In the genomic region with DNA sequence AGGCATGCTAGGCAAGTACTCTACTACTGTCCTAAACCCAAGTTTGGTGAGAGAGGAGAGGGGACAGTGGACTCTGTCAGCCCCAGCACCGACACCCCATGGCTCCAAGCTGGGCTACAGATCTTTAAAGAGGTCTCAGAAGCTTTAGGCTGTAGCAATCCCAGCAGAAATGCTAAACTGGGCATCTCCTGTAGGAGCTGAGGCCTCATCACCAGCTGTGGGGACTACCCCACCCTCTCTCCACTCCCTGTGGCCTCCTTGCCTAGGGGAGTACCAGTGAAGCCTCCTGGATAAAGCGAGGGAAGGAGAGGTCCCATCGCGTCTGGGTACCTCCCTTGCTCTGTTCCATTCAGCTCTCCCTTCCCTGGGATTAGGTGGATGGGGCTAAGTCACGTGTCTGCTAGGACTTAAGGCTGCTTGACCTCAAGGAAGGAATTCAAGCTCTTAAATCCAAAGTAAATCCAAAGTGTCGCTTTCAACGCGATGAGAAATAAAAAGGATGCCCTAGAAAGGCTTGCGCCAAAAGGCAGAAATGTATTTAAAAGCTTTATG, we compare ENCODE assay signal across 1 mouse cellular context.
A peak's percentile ranks its signal among the peaks of the same experiment; 100 is the strongest.
TF ChIP-seq lines count a peak whose summit lies in the region.

No protein-coding gene starts in this region.

TF ChIP-seq in myocyte, 11 proteins besides CTCF, POLR2A, EP300 and RAD21:
- TF ChIP-seq POLR2AphosphoS2 (IDR thresholded peaks at IDR 0.05; ENCODE audit: insufficient read length, low read depth) (peak; percentile 70), TCF12 (IDR thresholded peaks at IDR 0.05; ENCODE audit: insufficient read depth, poor library complexity, severe bottlenecking) (no peak)
